Mouse (Mus musculus): ENCODE measurements around the gene AU021092. TPM values are rescaled to one million over a fixed set of nuclear protein-coding genes. Genes with fewer than 3 reads are reported as not detected.

AU021092 gene
- polyA plus RNA-seq (2012; ENCODE audit: insufficient read depth, insufficient read length, missing spikeins), result not detected in 2 replicates

DNA sequence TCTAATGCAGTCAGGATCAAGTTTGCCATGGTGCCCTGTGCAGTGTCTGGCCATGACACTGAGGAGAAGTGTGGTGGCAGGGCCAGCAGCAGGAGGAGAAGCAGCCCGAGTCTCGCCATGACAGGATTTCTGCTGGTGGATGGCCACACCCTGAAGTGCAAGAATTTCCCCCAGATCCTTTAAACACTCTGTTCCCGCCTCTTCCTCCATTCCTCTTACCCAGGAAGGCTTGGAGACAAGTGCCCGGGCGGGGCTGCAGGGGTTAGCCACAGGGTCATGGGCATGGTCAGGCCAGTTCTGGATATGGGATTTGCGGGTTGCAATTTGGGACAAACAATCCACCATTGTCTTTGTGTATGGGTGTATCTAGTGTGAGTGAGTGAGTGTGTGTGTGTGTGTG, at the start of gene AU021092:
TSS of gene AU021092 (minus strand) at position 160 of the 400 bp plus-strand sequence.
- Histone ChIP-seq H3K4me3 (ENCODE audit: insufficient read depth, low read depth, low read length) (no peak within 1 kb of the TSS), H3K4me1 (ENCODE audit: control insufficient read depth, insufficient read depth, insufficient read length, low read length) (no peaks in the 10 kb centered on the region; the same call in 1 of the 2 replicates), H3K27ac (replicated peaks; ENCODE audit: low read depth, low read length) (no peak within 1 kb of the TSS)

DNA sequence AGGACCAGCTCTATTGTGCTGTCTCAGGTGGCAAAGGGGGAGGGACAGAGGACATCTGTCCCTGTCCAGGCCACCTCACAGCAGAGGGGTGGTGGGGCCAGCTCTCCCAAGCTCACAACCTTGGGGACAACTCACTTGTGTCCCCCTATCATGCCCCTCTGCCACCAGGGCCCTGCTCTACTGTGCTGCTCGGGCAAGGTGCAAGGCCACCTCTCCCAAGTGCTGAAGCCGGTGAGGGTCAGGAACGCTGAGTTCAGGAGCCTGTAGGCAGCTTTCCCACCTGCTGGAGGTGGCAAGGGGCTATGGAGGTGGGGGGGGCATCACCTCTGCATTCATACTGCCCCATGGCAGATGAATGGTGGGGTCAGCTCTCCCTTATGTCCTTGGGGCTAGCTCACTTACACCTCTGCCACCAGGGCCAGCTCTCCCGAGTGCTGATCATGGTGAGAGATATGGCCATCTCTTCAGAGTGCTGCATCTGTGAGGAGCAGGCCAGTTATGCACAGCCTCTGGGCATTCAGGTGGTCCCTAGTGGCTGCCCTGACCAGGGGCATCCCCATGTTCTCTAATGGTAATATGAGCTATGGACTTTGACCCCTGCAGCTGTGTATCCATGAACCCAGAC, 49.4 kb upstream of the AU021092 start:
- Histone ChIP-seq H3K4me1 (ENCODE audit: control insufficient read depth, insufficient read depth, insufficient read length, low read length) (no peaks in the 10 kb centered on the region), H3K4me3 (ENCODE audit: insufficient read depth, low read depth, low read length) (no peak overlapping the region), H3K27ac (replicated peaks; ENCODE audit: low read depth, low read length) (no peak overlapping the region)

DNA sequence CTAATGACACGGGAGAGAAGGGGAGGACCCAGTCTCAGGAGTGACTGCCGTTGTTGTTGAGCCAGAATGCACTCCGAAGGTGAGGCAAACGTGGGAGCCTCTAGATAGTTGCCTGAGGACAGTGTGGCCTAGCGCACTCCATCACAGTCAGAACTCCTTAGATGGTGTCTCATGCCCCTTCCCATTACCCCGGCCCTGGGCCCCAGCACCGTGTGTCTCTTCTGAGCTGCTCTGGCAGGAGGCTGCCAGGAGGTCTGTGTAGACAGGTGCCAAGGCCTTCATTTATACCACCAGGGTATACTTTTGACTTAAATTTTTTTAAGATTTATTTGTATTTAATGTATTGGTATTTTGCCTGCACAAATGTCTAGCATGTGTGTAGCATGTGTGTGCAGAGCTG, 41.8 kb upstream of the AU021092 start:
- H3K27ac ChIP-seq (replicated peaks; ENCODE audit: low read depth, low read length), result no peak overlapping the region
- H3K4me1 ChIP-seq (ENCODE audit: control insufficient read depth, insufficient read depth, insufficient read length, low read length), result no peaks in the 10 kb centered on the region
- H3K4me3 ChIP-seq (ENCODE audit: insufficient read depth, low read depth, low read length), result no peak overlapping the region

DNA sequence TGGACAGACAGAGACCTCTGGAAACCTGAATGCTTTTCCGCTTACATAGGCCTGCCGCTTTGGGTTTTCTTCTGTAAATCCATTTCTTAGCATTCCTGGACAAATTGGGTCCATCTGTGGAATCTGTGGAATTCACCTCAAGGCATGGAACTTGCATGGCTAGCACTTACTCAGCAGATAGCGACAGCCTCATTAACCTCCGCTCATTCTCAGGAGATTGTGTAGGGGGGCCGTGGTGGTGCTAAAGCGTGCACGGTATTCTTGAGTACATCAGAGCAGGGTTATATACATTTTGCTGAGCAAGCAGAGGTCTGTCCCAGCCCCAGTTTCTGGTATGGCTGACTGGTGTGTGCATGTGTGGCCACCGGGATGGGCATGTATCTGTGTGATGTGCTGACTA, 41.1 kb upstream of the AU021092 start:
- H3K4me3 ChIP-seq (ENCODE audit: insufficient read depth, low read depth, low read length), result no peak overlapping the region
- H3K27ac ChIP-seq (replicated peaks; ENCODE audit: low read depth, low read length), result no peak overlapping the region
- H3K4me1 ChIP-seq (ENCODE audit: control insufficient read depth, insufficient read depth, insufficient read length, low read length), result no peaks in the 10 kb centered on the region

DNA sequence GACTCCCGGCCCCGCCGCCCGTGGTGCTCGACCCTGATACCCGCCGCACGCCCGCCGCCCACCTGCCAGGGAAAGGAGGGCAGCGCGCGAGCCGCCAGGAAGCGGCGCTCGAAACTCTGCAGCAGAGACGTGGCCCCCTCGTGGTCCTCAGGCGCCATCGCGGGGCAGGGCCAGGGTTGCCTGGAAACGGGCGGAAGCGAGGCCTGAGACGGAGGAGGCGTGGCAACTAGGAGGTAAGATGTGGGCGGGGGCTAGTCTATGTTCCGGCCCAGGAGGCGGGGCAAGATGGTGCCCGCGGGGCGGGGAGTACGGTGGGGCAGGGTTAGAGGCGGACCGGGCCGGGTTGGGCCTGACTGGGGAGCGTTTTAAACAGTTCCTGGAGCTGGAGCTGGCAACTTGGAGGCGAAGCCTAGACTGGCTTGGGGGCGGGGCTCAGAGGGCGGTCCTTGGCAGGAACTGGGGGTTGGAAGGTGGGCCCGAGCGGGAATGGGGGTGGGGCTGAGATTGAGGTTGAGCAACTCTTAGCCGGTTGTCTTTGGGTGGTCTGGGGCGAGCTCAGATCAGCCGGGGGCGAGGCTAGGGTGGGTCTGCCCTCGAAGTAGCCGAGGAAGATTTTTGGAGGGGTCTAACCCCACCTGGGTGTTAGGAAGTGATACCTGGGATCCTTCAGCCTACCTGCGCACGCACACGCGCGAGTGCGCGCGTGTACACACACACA, 33.8 kb upstream of the AU021092 start, which contains the start of gene Eef2kmt:
TSS of gene Eef2kmt (minus strand) at position 205 of the 718 bp plus-strand sequence.
- H3K27ac ChIP-seq (replicated peaks; ENCODE audit: low read depth, low read length), result peak within 1 kb of the TSS; percentile 74
- peaks cover 5% of the 10 kb centered on the region; the same call in 1 of the 2 replicates for H3K4me1 ChIP-seq (ENCODE audit: control insufficient read depth, insufficient read depth, insufficient read length, low read length)
- H3K4me3 ChIP-seq (ENCODE audit: insufficient read depth, low read depth, low read length), result peak within 1 kb of the TSS; percentile 68

DNA sequence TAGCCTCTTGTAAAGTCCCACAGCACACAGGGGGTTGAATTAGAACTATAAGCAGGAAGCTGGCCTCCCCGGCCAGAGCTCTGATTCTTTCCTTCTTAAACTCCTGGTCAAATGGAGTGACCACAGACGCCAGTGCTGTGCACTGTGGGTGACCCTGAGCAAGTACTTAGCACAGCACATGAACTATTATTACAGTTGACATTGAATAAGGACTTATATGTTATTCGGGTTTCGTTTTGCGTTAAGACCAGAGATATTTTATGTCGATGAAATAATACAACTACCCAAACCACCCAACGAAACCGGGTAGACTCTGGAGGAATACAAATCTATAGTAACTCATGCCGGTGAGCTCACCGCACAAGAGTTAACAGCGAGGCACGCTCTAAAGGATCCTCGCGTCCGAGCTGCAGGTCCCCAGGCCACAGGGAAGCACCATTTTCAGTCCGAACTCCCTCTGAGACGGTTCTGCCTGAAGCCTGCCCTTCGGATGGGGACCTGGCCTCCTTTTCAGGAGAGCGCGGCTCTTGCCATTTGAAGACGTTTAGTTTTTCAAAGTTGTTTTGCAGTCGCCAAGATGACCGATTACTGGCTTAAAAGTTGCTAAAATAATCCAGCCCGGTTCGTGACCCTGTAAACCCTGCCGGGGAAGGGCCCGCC, 33.1 kb upstream of the AU021092 start:
- Histone ChIP-seq H3K4me1 (ENCODE audit: control insufficient read depth, insufficient read depth, insufficient read length, low read length) (peaks cover 5% of the 10 kb centered on the region; the same call in 1 of the 2 replicates), H3K27ac (replicated peaks; ENCODE audit: low read depth, low read length) (peak overlapping the region; percentile 74), H3K4me3 (ENCODE audit: insufficient read depth, low read depth, low read length) (peak overlapping the region; percentile 68)

DNA sequence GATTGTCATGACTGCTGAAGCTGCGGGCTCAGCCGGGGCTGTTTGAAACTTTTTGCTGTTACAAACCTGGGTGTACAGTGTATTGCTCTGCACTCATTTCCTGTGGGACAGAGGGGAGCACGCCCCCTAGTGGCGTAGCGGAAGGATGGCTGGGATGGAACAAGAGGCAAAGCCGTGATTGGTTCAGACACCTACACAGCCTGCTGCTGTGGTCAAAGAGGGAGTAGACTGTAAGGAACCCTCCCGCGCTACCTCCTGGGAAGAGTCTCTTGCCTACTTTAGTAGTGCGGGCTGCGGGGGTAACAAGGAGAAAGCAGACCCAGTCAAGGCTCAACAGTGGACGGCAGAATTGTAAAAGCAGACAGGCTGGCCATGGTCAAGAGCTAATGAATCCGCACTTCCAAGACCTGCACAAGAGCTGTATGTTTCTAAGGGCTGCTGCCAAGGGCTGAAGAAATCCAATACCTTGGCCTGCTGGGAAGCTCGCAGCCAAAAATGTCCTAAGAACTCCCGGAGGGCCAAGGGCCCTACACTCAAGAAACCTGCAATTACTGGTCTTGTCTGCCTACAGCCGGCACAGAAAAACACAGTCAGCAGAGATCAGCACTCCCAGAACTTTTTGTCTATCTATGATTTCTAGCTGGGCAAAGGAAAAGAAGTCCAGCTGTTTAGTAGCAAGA, 32.4 kb upstream of the AU021092 start:
- Histone ChIP-seq H3K4me1 (ENCODE audit: control insufficient read depth, insufficient read depth, insufficient read length, low read length) (peaks cover 5% of the 10 kb centered on the region; the same call in 1 of the 2 replicates), H3K27ac (replicated peaks; ENCODE audit: low read depth, low read length) (peak overlapping the region; percentile 74), H3K4me3 (ENCODE audit: insufficient read depth, low read depth, low read length) (peak overlapping the region; percentile 68)

DNA sequence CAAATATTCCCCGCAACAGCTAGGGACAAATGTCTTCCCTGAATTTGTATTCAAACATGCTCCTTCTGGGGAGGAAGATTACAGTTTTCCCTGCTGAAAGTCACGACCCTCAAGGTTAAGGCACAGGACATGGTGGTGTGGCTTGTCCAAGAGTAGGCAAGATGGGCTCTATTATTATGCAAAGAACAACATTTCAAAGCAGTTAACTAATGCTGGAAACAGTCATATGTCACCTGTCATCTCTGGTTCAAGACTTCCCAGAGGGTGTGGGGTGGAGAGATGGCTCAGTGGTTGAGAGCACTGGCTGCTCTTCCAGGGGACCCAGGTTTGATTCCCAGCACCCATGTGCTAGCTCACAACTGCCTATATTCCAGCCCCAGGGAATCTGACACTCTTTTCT, 30.2 kb upstream of the AU021092 start:
- Histone ChIP-seq H3K4me3 (ENCODE audit: insufficient read depth, low read depth, low read length) (no peak overlapping the region), H3K27ac (replicated peaks; ENCODE audit: low read depth, low read length) (no peak overlapping the region), H3K4me1 (ENCODE audit: control insufficient read depth, insufficient read depth, insufficient read length, low read length) (peaks cover 5% of the 10 kb centered on the region; the same call in 1 of the 2 replicates)

DNA sequence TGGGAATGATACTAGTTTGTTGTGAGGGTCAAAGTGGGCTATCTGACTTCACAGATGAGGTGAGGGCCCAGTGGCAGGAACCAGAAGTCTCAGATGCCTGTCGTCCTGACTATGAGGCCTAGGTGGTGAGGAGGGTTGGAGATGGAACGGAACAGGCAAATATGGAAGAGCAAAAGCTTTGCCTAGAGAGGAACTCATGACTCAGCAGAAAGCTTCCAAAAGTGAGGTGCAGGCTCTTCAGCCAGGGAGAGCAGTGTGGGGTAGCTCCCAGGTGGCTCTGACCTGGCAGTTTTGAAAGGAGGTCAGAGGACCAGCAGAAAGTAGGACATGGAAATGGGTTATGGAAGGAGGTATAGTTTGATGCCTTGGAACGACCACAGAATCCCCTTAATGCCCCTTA, 28.8 kb upstream of the AU021092 start:
- Histone ChIP-seq H3K4me3 (ENCODE audit: insufficient read depth, low read depth, low read length) (no peak overlapping the region), H3K4me1 (ENCODE audit: control insufficient read depth, insufficient read depth, insufficient read length, low read length) (0 out of 2 replicates have a peak, but pooled peaks cover 3% of the 10 kb centered on the region), H3K27ac (replicated peaks; ENCODE audit: low read depth, low read length) (no peak overlapping the region)

DNA sequence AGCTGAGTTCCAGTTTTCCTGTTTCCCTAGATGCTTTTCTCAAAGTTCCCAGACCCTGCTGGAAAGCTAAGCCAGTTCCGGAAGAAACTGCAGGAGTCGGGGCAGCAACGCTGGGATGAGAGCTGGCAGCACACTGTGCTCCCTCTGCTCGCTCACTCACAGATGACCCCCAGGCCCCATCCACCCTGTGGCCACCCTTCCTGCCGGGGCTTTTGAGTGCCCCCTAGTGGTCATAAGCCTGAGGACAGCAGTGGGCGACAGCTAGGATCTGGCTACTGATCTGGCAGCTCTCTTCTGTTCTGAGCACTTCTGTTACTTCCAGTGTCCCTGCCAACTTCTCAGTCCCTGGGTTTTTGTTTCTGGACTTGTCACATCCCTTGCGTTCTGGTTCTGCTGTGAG, 22.3 kb upstream of the AU021092 start:
- H3K4me3 ChIP-seq (ENCODE audit: insufficient read depth, low read depth, low read length), result no peak overlapping the region
- no peaks in the 10 kb centered on the region for H3K4me1 ChIP-seq (ENCODE audit: control insufficient read depth, insufficient read depth, insufficient read length, low read length)

DNA sequence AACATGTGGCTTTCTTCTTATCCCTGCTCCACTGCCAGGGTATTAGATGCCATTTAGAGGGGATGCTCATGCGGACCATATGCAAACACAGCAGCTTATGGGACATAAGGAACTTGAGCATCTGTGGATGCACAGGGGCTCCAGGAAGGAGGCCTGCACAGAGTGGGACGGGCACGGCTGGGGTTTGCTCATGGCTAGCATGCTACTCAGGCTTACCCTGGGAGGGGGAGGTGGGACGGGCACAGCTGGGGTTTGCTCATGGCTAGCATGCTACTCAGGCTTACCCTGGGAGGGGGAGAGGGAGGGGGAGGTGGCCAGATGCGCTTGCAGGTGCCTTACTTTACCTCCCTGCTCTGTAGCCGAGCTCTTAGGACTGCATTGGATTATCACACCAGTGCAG, 20.8 kb upstream of the AU021092 start:
- Histone ChIP-seq H3K4me3 (ENCODE audit: insufficient read depth, low read depth, low read length) (no peak overlapping the region), H3K4me1 (ENCODE audit: control insufficient read depth, insufficient read depth, insufficient read length, low read length) (no peaks in the 10 kb centered on the region), H3K27ac (replicated peaks; ENCODE audit: low read depth, low read length) (no peak overlapping the region)

More for the DNA sequence above, 22.3 kb upstream of the AU021092 start:
- no peak overlapping the region for H3K27ac ChIP-seq (replicated peaks; ENCODE audit: low read depth, low read length)

DNA sequence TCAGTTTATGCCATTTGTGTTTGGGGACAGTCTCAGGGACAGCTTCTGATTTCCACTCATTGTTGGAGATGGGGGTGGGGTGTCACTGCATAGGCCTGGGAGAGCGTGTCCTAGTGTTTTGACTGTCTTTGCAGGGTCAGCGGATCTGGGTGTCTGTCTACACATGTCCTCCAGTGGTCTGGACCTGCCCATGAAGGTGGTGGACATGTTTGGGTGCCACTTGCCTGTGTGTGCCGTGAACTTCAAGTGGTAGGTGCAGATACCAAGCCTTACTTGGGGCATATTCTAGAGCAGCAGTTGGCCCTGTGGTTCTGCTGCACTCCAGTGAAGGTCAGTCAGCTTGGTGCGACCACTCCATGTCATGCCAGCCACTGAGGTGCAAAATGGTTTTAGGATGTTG, 20.3 kb upstream of the AU021092 start:
- no peak overlapping the region for H3K27ac ChIP-seq (replicated peaks; ENCODE audit: low read depth, low read length)
- H3K4me1 ChIP-seq (ENCODE audit: control insufficient read depth, insufficient read depth, insufficient read length, low read length), result no peaks in the 10 kb centered on the region
- no peak overlapping the region for H3K4me3 ChIP-seq (ENCODE audit: insufficient read depth, low read depth, low read length)

DNA sequence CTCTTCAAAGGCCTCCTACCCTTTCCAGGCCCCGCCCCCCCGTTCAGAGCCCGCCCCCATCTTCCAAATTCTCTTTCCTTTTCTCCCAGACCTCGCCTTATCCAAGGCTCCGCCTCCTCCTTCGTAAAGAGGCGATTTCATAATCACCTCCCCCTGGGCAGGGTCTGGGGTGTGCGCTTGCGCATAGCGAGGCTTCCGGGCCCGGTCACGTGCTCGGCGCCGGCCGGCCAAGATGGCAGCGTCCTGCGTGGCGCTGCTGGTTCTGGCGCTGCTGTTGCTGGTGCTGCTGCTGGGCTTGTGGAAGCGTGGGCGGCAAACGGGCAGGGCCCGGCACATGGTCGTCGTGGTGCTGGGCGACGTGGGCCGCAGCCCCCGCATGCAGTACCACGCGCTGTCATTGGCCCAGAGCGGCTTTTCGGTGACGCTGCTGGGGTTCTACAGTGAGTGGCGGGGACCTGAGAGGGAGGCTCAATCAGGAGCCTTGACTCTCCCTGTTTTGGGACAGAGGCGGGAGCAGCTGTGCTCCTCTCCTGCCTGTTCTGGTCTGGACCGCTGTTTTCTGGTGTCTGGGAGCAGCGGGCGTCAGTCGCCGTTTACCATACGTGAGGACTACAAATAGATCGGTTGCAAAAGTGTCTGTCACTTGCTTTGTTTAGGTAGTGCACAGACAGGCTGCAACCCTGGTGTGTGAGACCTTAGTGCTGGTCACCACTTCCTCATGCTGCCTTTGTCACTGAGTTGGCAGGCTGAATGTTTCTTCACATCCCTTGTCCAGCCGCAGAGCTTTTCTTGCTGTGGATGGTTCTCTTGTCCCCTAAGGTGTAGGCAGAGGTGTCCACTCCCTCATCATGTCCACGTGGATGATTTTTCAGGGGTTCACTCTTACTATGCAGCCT, 11.6 kb upstream of the AU021092 start, which contains the start of gene Alg1:
TSS of gene Alg1 (plus strand) at position 204 of the 896 bp plus-strand sequence.
- Histone ChIP-seq H3K4me3 (ENCODE audit: insufficient read depth, low read depth, low read length) (peak within 1 kb of the TSS; percentile 78), H3K4me1 (ENCODE audit: control insufficient read depth, insufficient read depth, insufficient read length, low read length) (0 out of 2 replicates have a peak, but pooled peaks cover 2% of the 10 kb centered on the region), H3K27ac (replicated peaks; ENCODE audit: low read depth, low read length) (peak within 1 kb of the TSS; percentile 47)

DNA sequence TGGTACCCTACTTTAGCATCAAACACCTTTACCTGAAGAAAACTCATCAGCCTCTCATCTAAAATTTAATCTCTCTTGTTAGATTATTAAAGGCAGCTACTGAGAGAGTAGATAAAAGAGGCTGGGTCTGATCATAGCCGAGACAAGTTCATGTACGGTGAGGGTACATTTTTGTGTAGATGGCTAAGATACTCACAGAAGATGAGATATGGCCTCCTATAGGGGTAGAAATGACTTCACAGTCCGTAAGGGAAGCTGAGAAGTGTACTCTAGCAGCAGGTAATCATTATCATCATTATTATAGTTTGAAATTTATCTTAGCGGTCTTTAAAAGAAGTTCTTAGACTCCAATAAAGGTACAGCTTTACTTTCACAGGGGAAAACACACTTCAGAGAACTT, 10.9 kb upstream of the AU021092 start:
- H3K4me3 ChIP-seq (ENCODE audit: insufficient read depth, low read depth, low read length), result no peak overlapping the region
- H3K4me1 ChIP-seq (ENCODE audit: control insufficient read depth, insufficient read depth, insufficient read length, low read length), result 0 out of 2 replicates have a peak, but pooled peaks cover 2% of the 10 kb centered on the region
- H3K27ac ChIP-seq (replicated peaks; ENCODE audit: low read depth, low read length), result no peak overlapping the region

Measured in brown adipose tissue, adult 24 weeks (tissue).